Mouse (Mus musculus) cerebellum, adult 2 months (tissue): ENCODE data around the gene Cela3b. TPM values are rescaled to one million over a fixed set of nuclear protein-coding genes. Genes with fewer than 3 reads are reported as not detected.

Experiments
- DNase-seq, 2 experiments: peaks; one replicate each; pipeline ENCODE4 v3.0.0; 2021
- H3K27ac ChIP-seq: fragments of 200-500 bp; 2 replicates; pipeline ENCODE4 v1.5.1; 2012; ENCODE audit warnings: low read length, control low read depth, inconsistent platforms; ENCODE audit not compliant: insufficient read depth
- H3K27me3 ChIP-seq: fragments of 200-500 bp; 2 replicates; pipeline ENCODE4 v1.6.1; 2012; ENCODE audit warnings: inconsistent platforms, mild to moderate bottlenecking, low read length, moderate library complexity; ENCODE audit not compliant: control insufficient read depth, insufficient read depth
- H3K4me1 ChIP-seq: fragments of 200-500 bp; 2 replicates; pipeline ENCODE4 v1.6.1; 2011; ENCODE audit warnings: low read length; ENCODE audit not compliant: control insufficient read depth, insufficient read depth
- H3K4me3 ChIP-seq: fragments of 200-500 bp; replicated peaks from 2 replicates; pipeline ENCODE3; 2011; ENCODE audit warnings: mild to moderate bottlenecking, low read depth, low read length, control low read depth; ENCODE audit not compliant: insufficient read depth
- CTCF ChIP-seq: fragments of 200-500 bp; IDR thresholded peaks from 2 replicates; pipeline ENCODE4 v1.5.1; 2011; ENCODE audit warnings: low read depth, mild to moderate bottlenecking, control low read depth, low read length, moderate library complexity, borderline replicate concordance; ENCODE audit not compliant: insufficient read depth
- POLR2A ChIP-seq: fragments of 200-500 bp; IDR thresholded peaks from 2 replicates; pipeline ENCODE4 v1.6.1; 2011; ENCODE audit warnings: low read length, control low read depth, borderline replicate concordance; ENCODE audit not compliant: insufficient read depth
- WGBS: fragments of 180-500 bp; shearing (Covaris S2); methylation state at CpG from one replicate; pipeline ENCODE4 v1.1.7; 2018; 5-methylcytosine and 5-hydroxymethylcytosine counted together
- polyA plus RNA-seq: library from polyadenylated mRNA; depleted of rRNA; stranded (reverse); fragments of >200 nt; gene quantifications from 2 replicates; pipeline ENCODE4 v1.2.3, GENCODE M21; 2012; rRNA removed

Cela3b gene
- polyA plus RNA-seq, 1 experiment: not detected

DNA sequence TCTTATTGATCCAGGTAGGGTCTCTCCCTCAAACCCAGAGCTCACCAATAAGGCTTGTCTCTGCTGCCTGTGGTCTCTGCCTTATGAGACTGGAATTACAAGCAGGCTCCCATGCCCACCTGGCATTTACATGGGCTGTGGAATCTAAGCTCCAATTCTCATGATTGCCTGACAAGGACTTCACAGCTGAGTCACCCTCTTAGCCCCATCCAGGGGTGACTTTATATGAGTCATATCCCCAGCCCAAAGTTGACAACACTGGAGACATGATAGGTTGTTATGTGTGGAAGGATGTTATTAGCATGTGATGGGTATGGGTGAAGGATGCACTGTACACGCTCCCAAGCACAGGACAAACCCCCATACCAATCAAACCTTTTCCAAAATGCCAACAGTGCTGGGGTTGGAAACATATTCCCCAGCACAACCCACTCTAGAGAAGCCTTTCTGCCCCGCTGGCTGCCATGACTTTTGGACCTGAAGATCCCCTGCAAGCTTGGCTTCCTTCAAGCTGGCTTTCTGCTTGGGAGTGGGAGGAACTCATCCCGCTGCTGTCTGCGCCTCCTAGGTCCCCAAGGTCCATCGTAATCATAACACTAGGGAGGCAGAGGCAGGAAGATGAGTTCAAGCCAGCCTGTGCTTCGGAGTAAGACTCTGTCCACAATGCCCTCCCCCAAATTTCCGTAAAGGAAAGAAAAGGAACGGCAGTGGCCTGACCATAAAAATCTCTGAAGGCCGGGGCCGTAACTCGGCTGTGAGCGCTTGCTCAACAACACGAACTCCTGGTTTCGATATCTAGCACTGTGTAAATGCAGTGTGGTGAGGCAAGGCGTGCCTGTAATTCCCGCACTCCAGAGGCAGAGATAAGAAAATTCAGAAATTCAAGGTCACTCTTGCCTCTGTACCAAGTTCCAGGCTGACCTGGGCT lies 58.5 kb downstream of the Cela3b start:
- no peak overlapping the region for H3K27ac ChIP-seq
- 85% methylated on average over 16 of the region's 16 CpGs for WGBS
- TF ChIP-seq CTCF (no peak), POLR2A (no peak)
- no peaks in the 10 kb centered on the region for H3K27me3 ChIP-seq
- no peak overlapping the region for H3K4me3 ChIP-seq
- H3K4me1 ChIP-seq: peaks cover 16% of the 10 kb centered on the region
- no peak for DNase-seq

Other genes starting within 250 kb of the Cela3b start
- 1.7 and 2.1 TPM in 2 replicates for gene Wnt4, start 153.1 kb downstream of the Cela3b start, polyA plus RNA-seq
- gene Cdc42, start 72.8 kb downstream of the Cela3b start, polyA plus RNA-seq: 375 and 390 TPM in 2 replicates
- not detected in 2 replicates for gene Cela3a, start 20.7 kb downstream of the Cela3b start, polyA plus RNA-seq
- gene 1700013G24Rik, start 22.7 kb upstream of the Cela3b start, polyA plus RNA-seq: not detected in 2 replicates
- gene Hspg2, start 38.2 kb upstream of the Cela3b start, polyA plus RNA-seq: 2.8 and 3.1 TPM in 2 replicates
- gene Ldlrad2, start 144.0 kb upstream of the Cela3b start, polyA plus RNA-seq: not detected in 2 replicates
- gene Usp48, start 163.2 kb upstream of the Cela3b start, polyA plus RNA-seq: 162 and 169 TPM in 2 replicates
- gene Rap1gap, start 234.2 kb upstream of the Cela3b start, polyA plus RNA-seq: 396 and 425 TPM in 2 replicates